Comparison of ENCODE assay signal across 13 mouse cellular contexts in genomic region chr6:91698831-91699230, GRCm38 (mm10). TPM values are rescaled to one million over a fixed set of nuclear protein-coding genes. Genes with fewer than 3 reads are reported as not detected.
DNase-seq lines count a peak whose midpoint lies in the region; ATAC-seq and TF ChIP-seq lines count a peak whose summit lies in the region.
"Had no signal": no experiment of that assay in that cellular context is flagged by ENCODE, and none has a peak within 500 bp of the region (broad histone marks: within the 10 kb centered on the region; RNA-seq: fewer than 3 reads in every experiment).

No protein-coding gene starts in this region.

- TF ChIP-seq POLR2A in liver, adult 2 months (IDR thresholded peaks at IDR 0.05; ENCODE audit: extremely low read depth, insufficient read depth, low read length) = no peak

- no peak for ATAC-seq in liver, embryonic 11.5 days (replicated peaks; ENCODE audit: low FRiP score)
- ATAC-seq: liver, postnatal 0 days had no signal

- H3K4me1 ChIP-seq in liver, adult 2 months (ENCODE audit: control insufficient read depth, insufficient read depth, low read length) = peaks cover 32% of the 10 kb centered on the region
- peaks cover 29% of the 10 kb centered on the region for H3K4me1 ChIP-seq in liver, embryonic 11.5 days (replicated peaks; ENCODE audit: control insufficient read depth, insufficient read depth, low read length)

- no peaks in the 10 kb centered on the region for H3K9me3 ChIP-seq in liver, embryonic 11.5 days (ENCODE audit: control insufficient read depth, low read length)
- H3K9me3 ChIP-seq: heart, embryonic 12.5 days; hindbrain, embryonic 13.5 days had no signal

- H3K36me3 ChIP-seq in liver, adult 2 months (ENCODE audit: control insufficient read depth, insufficient read depth, low read length) = no peaks in the 10 kb centered on the region
- H3K36me3 ChIP-seq in liver, embryonic 11.5 days (ENCODE audit: control insufficient read depth, insufficient read depth, low read length) = peaks cover 10% of the 10 kb centered on the region

- H3K27ac ChIP-seq in liver, adult 2 months (replicated peaks; ENCODE audit: insufficient read depth, low read depth, low read length) = peak overlapping the region; percentile 70
- no peak overlapping the region for H3K27ac ChIP-seq in liver, embryonic 11.5 days (ENCODE audit: low read depth, low read length)
- H3K27ac ChIP-seq: gastrocnemius, adult 2 months; hindbrain, embryonic 13.5 days had no signal

- WGBS in liver, adult 2 months = 86% methylated on average over 1 of the region's 1 CpGs
- 69% methylated on average over 1 of the region's 1 CpGs for WGBS in liver, embryonic 11.5 days

- no peak overlapping the region for H3K4me2 ChIP-seq in liver, embryonic 11.5 days
- H3K4me2 ChIP-seq: heart, embryonic 12.5 days; hindbrain, embryonic 13.5 days had no signal

- H3K9ac ChIP-seq in liver, adult 2 months (ENCODE audit: low read depth, low read length) = no peak overlapping the region
- no peak overlapping the region for H3K9ac ChIP-seq in liver, embryonic 11.5 days (ENCODE audit: low read depth, low read length)
- H3K9ac ChIP-seq: heart, embryonic 12.5 days; hindbrain, embryonic 13.5 days; liver, postnatal 0 days had no signal

- DNase-seq in liver, adult 2 months (ENCODE audit: extremely low read depth, low read depth, low spot score) = no peak
- DNase-seq in liver, embryonic 11.5 days (ENCODE audit: low spot score) = no peak
- DNase-seq in ZHBTc4 (ENCODE audit: low read depth, low spot score) = peak; percentile 50
- peak; percentile 28 for DNase-seq in induced T-regulatory cell, adult 2 months (ENCODE audit: low read depth)
- peak; percentile 67 for DNase-seq in retina, embryonic 14.5 days (ENCODE audit: low spot score)
- no peak for DNase-seq in embryo, embryonic 9.5 days (ENCODE audit: extremely low spot score)
- no peak for DNase-seq in c-Kit-positive CD71-positive TER-119-positive erythroid progenitor cells, embryonic 14.5 days (ENCODE audit: low spot score)
- DNase-seq in layer of hippocampus, postnatal 36 days = no peak
- DNase-seq: gastrocnemius, adult 2 months; kidney, postnatal 25 days; liver, postnatal 0 days had no signal

- no peaks in the 10 kb centered on the region for H3K27me3 ChIP-seq in liver, adult 2 months (ENCODE audit: control insufficient read depth, insufficient read depth, low read length)
- H3K27me3 ChIP-seq in liver, embryonic 11.5 days (replicated peaks; ENCODE audit: control insufficient read depth, insufficient read depth, low read length) = no peaks in the 10 kb centered on the region
- H3K27me3 ChIP-seq: heart, embryonic 12.5 days; hindbrain, embryonic 13.5 days had no signal

- no peak for TF ChIP-seq CTCF in liver, adult 2 months (IDR thresholded peaks at IDR 0.05; ENCODE audit: low read depth, low read length)

- H3K79me2 ChIP-seq in liver, adult 2 months (ENCODE audit: control insufficient read depth, insufficient read depth, low read length) = peaks cover 20% of the 10 kb centered on the region; the same call in 1 of the 2 replicates

- H3K4me3 ChIP-seq in liver, adult 2 months (ENCODE audit: insufficient read depth, low read depth, low read length) = no peak overlapping the region
- no peak overlapping the region for H3K4me3 ChIP-seq in liver, embryonic 11.5 days (ENCODE audit: low read depth, low read length)
- H3K4me3 ChIP-seq: gastrocnemius, adult 2 months; heart, embryonic 12.5 days; hindbrain, embryonic 13.5 days had no signal

RNA-seq across cellular contexts. Expression of gene Slc6a6, which starts 15.0 kb away (rescaled TPM):
- 34.8 and 66.5 TPM in 2 replicates for total RNA-seq in liver, adult 2 months (2014; rRNA removed)
- 89.0 and 96.5 TPM in 2 replicates for polyA plus RNA-seq in liver, adult 2 months (2012; rRNA removed)
- 30.3 and 33.2 TPM in 2 replicates for polyA plus RNA-seq in liver, embryonic 11.5 days (2014; fragmentation: Nextera tagmentation; extraction: Ambion mirVana)
- 100 to 1,000 TPM; 116 to 118 TPM for total RNA-seq in layer of hippocampus, postnatal 36 days (2021)

Comparison
In these comparisons a context has a peak if more than half of its experiments do, and no peak if none do; other contexts are left out.
1. DNase-seq: peak in ZHBTc4 (single experiment), induced T-regulatory cell, adult 2 months (single experiment) and retina, embryonic 14.5 days (single experiment); none in liver, adult 2 months (single experiment), liver, embryonic 11.5 days (single experiment), embryo, embryonic 9.5 days (single experiment), c-Kit-positive CD71-positive TER-119-positive erythroid progenitor cells, embryonic 14.5 days (single experiment) and layer of hippocampus, postnatal 36 days (0 of 2).